Mouse (Mus musculus) liver, adult 2 months (tissue): Measurements from ENCODE around the gene Col4a2.

ENCODE experiments used
- CTCF ChIP-seq: fragments of 200-500 bp; IDR thresholded peaks from 2 replicates; pipeline ENCODE4 v1.5.1; 2011; ENCODE audit warnings: low read depth, low read length, control low read depth
- POLR2A ChIP-seq: fragments of 200-500 bp; IDR thresholded peaks from 2 replicates; pipeline ENCODE4 v1.6.1; 2011; ENCODE audit warnings: low read length, control low read depth; ENCODE audit not compliant: insufficient read depth; ENCODE audit errors: extremely low read depth

DNA sequence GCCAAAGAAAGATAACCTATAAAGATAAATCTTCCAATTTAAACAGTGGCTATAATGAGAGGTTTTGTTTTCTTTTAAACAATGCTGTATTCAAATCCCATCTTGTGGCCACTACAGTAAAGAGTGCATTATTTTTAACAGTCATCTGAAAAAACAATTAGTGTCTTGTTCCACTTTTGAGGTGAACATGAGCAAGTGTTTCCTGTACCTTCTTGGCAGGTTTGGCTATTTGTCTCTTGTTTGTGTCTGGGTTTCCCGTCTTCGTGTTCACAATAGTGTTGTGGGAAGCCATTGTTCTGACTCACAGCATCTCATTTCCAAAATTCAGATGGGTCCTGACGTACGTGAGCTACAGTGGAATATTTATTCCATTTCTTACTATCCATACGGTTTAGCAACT is 55.1 kb downstream of the Col4a2 start:
- TF ChIP-seq POLR2A (no peak), CTCF (no peak)
